Mouse (Mus musculus) erythroblast, adult 5-6 weeks (primary cell): Measurements from ENCODE around the gene Abca3. TPM values are rescaled to one million over a fixed set of nuclear protein-coding genes. Genes with fewer than 3 reads are reported as not detected.
A peak's percentile ranks its signal among the peaks of the same experiment; 100 is the strongest.
"Not testable (repeated sequence)": the region's sequence is repeated elsewhere in the genome, so short reads cannot be mapped to it uniquely, and the experiment has no call there.

ENCODE experiments used
- ATAC-seq: replicated peaks from 2 replicates; pipeline ENCODE4 v1.8.0; 2016; ENCODE audit warnings: moderate number of reproducible peaks, mild to moderate bottlenecking, moderate TSS enrichment, inconsistent platforms; ENCODE audit not compliant: poor library complexity, low FRiP score, severe bottlenecking
- total RNA-seq, 2 experiments: library from RNA; stranded (forward) in 1 of 2; stranded (reverse) in 1 of 2; fragments of 150-400 nt in 1 of 2; fragments of 200-764, 138-1000 nt in 1 of 2; gene quantifications; 2 replicates each; pipeline versions ENCODE4 v1.2.3 to v1.2.4; 2015 to 2017; ENCODE audit warnings: low replicate concordance in 2 of 2

Gene Abca3
- total RNA-seq, 2 experiments from 2014 or later = 7.3 to 11.1 TPM

DNA sequence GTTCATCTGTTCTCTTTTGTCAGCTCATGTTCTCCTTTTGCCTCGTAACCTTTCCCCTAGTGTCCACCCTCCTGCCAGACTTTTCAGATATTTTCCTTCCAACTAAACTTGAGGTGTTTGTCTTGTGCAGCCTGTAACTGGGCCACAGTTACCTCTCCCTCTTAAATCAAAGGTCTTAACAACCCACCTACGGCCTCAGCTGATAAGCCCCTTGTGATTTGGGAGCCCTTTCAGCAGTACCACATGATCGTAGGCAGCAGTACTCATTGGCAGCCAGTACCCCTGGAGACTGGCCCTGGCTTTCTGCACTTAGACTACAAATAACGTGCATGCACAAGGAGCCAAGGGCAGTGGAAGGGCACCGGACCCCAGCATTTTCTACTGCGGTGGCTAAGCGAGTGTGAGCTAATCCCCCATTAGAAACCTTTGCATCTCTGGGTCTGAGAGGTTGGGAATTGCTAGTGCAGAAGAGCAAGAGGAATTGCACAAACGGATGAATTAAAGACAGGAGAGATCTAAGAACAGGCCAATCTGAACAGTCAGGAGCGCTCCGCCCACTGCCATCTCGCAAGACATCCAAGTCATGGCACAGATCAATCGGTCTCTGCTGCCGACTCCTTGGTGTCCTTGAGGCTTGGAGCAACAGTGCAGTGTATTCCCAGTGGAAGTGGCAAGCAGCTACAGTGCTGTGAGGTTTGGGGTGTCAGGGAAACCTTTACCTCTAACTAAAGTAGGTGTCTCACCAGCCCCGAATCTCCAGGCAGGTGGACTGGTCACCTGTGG is 77.6 kb downstream of the Abca3 start:
- no peak for ATAC-seq

DNA sequence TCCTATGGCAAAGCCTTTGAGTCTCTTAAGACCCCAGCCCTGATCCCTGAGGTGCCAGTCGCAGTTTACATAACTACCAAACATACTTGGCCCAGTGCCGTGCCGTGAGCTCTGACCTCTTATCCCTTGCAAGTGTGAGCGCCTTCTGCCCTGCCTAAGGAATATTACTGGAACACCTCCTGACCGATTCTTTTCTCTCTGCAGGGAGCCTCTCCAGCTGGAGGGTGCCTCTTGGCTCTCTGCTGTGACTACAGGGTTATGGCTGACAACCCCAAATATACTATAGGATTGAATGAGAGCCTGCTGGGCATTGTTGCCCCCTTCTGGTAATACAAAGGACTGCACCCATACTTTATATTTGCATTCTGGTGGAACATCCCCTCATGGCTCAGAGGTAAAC is 85.3 kb downstream of the Abca3 start:
- peak; percentile 85 for ATAC-seq

DNA sequence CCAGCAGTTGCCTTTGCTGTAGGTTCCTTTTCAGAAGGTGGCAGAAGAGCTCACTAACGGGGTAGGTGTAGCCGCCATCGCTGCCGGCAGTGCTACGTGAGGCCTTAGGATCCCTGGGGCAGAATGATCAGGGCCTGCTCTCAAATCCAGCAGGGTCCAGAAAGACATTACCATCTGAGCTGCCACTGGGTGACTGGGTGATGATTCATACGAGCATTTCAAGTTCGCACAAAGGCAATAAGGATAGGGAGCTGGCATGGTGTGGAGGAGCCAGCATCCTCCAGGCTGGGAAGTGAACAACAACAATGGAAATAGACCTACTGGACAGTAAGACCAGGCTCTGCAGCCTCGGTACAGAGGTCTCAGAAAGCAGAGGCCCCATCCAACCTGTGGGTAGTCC is 88.6 kb downstream of the Abca3 start:
- no peak for ATAC-seq

DNA sequence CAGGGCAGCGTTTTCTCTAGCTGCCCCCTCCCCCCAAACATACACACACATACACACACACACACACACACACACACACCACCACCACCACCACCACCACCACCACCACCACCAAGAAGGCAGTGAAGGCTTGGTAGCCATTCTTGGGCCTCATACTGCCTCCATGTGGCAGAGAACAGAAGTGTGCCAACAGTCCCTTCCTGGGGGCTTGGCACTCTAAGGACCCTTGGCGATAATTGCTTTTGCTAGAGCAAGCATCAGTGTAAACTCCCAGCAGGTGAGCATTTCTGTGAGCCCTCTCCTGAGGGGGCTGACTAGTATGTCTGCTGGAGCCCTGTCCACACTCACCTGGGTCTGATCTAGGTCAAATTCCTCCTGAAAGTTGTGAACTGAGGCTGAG is 89.4 kb downstream of the Abca3 start:
- no peak for ATAC-seq

DNA sequence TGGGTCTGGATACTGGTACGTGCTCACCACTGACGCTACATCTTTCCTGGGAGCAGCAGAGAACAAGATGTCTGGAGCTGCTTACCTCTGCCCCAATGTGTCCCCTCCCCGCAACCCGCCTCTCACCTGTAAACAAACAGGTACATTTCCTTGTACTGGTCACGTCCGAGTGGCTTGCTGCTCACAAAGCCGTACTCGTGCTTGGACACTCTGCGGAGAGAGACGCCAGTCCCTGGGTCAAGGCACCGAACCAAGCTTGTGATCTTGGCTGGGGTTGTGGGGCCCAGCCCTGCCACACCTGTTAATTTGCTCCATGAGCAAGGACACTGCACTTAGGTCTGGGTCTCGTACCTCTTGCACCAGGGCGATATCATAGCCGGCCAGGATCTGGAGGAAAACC is 90.4 kb downstream of the Abca3 start:
- ATAC-seq = no peak

DNA sequence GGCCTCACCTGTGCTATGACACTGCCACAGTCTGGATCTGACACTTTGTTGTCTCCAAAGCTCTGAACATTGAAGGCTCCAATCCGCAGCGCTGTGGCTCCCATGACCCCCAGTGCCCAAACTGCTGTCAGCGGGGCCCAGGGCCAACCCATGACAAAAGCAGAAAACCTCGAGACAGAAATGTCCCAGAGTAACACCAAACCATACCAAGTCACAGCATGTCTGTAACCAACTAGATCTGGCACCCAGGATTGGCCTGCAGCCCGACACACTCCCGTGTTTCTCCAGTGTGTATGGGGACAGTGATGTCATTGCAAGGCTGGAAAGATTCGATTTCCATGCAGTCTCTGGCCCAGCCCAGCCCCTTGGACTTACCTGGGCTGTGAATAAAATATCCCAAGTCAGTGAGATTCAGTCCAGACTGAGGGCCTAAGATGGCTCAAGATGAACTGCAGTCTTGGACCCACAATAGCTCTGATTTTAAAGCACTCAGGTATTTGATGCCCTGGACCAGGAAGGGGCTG is 90.9 kb downstream of the Abca3 start, which contains the start of gene Dnase1l2:
Gene Dnase1l2, minus strand, starts transcription at position 474 of the 524 bp plus-strand sequence.
- ATAC-seq = no peak

DNA sequence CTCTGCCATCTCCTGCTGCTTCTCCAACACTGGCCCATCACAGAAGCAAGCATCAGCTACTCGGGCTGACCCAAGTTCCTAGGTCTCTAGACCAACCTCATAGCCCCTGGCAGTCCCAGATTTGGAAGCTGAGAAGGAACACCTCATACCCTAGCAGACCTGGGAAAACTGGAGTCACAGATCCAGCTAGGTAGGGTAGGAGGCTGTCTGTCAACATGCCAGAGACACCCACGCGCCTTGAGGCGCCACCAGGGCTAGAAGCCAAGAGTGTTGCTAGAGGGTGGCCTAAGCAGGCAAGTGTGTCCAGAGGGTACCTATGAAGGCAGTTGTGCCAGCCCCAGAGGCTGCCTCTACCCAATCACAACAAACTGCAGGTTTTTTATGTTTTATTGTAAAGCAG is 91.7 kb downstream of the Abca3 start:
- no peak for ATAC-seq

DNA sequence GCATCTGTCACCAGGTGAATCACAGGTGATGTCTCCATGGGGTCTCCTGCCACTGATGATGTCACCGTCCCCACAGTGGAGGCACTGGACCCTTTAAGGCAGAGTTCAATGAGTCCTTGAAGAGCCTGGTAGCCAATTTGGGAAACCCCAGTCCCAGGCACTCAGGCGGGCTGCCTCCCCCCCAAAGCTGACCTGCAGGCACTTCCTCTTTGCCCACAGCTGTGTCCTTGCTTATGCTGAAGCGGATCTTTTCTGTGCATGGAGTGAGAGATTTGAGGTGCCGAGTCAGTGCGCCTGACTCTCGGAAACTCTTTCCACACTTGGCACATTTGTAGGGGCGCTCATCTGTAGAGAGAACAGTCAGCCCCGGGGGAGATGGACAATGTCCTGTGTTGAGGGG is 94.8 kb downstream of the Abca3 start:
- no peak for ATAC-seq

DNA sequence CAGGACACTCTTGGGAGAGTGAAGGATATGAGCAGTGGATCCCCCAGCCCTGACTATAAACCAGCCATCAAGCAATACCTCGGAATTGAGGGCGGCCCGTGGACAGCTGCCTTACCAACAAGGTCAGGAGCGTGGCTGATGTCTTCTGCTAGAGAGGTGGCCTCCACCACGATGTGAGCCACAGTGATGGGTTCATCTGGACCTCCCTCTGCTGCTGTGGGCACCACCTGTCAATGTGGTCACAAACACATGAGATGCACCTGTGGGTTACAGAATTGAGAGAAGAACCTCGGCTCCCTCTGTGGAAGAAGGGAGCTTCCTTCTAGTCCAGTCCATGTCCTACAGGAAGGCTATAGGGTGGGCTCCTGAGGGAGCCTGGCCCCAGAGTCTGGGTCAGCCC is 97.8 kb downstream of the Abca3 start:
- ATAC-seq = no peak

DNA sequence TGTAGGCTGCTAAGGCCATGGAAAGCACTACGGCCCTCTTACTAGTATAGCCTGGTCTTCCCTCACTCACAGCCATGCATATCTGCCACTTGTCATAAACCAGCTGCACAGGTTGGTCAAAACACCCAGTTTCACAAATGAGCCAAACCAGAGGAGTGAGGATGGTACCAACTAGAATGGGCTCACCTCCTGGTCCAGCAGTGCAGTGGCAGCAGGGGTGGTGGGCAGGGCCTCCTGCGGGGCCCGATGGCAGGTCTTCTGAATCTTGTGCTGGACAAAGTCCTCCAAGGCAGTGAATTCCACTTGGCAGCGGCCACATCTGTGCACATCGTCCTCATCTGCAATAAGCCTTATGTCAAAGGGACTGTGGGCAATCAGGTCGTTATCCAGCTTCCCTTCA is 99.5 kb downstream of the Abca3 start:
- no peak for ATAC-seq

DNA sequence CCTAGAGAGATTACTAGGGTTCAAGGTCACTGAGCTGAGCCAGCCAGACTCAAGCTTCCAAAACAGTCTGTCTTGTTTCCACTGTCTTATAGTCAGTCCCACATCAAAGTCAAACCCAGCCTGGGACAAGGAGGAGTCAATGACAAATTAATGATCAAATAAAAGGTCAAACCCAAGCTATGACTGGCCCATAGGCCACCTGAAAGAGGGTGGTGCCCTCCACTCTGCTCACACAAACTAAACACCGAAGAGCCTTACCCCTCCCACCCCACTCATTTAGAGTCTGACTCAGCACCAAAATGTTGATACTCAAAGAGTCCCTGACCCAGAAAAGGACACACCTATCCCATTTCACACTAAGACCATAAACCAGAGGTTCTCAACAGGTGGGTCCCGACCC is 101.6 kb downstream of the Abca3 start:
- ATAC-seq = 0 out of 2 replicates have a peak, but pooled peaks have one; percentile 12

DNA sequence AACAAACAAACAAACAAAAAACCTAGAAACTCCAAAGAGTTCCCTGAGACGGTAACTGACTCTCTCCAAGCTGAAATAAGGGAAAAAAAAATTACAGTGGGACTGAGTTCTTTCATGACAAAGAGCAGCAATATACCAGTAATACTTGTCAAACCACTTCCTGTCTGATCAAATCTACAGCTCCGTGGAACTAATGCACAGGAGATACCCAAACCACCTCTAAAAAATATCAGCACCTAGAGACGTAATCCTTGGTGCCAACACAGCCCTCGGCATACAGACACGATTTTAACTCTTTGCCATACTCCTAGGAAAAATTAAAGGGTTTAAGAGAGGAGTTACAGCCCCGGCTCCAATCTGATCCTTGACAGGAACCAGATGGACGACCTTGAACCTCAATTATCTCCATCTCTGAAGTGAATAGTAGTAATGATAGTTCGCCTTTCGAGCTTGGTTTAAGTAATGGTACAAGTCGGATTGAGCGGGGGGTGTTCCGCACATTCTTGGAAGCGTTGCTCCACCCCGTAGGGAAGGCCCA is 102.5 kb downstream of the Abca3 start:
- peak; percentile 9; the same call in 1 of the 2 replicates for ATAC-seq

DNA sequence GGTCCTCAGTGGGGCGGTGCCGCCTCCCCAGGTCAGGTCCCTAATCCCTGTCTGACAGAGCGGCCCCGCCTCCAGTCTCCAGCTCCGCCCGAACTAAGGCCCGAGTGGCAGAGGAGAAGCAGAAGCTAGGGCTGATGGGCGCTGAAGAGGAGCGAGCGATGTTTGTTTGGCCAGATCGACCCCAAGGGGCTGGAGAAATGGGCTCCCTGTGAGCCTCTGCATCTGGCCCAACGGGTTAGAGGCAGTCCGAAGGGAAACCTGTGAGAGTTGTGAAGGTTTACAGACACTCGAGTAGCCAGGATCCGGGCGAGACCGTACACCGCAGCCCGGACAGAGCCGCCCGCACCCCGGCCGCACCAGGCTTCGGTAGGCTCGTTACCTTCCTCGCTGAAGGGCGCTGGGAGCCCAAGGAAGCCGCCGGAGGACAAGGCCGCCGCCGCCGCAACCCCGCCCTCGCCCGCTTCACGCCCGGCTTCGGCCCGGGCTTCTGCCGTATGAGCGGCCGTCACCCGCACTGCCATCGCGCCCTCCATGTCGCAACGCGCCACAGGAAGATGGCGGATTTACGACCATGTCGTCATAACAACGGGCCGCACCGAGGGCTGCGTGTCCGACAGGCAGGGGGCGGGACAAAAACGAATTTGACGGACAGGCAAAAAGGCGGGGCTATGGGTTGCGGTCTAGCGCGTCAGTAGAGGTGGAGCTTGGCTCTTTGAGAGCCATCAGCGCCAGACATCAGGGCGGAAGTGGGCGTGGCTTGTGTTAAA is 103.2 kb downstream of the Abca3 start:
- ATAC-seq = peak; percentile 93

DNA sequence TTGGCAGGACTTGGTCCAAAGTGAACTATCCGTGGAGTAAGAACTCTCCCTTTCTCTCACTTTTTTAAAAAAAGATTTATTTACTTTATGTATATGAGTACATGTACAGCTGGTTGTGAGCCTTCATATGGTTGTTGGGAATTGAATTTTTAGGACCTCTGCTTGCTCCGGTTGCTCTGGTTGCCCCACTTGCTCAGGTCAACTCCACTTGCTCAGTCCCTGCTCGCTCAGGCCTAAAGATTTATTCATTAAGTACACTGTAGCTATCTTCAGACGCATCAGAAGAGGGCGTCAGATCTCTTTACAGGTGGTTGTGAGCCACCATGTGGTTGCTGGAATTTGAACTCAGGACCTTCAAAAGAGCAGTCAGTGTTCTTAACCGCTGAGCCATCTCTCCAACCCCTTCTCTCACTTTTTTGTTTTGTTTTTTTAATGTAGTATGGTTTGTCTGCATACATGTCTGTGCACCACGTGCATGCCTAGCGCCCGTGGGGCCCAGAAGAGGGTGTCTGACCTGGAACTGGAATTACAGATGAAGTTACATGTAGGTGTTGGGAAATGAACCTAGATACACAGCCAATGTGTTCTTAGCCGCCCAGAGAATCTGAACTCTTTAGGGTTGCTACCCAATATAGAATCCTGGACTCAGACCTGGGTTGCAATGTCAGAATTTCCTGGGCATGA is 103.9 kb downstream of the Abca3 start:
- not testable (repeated sequence) for ATAC-seq

Other genes starting within 250 kb of the Abca3 start
- 24.0 and 25.7 TPM in 2 replicates for gene Pdpk1, start 201.0 kb upstream of the Abca3 start, total RNA-seq (2015; ENCODE audit: low replicate concordance)
- gene Pdpk1, start 201.0 kb upstream of the Abca3 start, total RNA-seq (2017; ENCODE audit: low replicate concordance) = 24.8 and 30.8 TPM in 2 replicates
- 3.3 and 12.5 TPM in 2 replicates for gene Amdhd2, start 188.2 kb upstream of the Abca3 start, total RNA-seq (2015; ENCODE audit: low replicate concordance)
- 11.0 and 15.1 TPM in 2 replicates for gene Amdhd2, start 188.2 kb upstream of the Abca3 start, total RNA-seq (2017; ENCODE audit: low replicate concordance)
- 160 and 166 TPM in 2 replicates for gene Atp6v0c, start 182.2 kb upstream of the Abca3 start, total RNA-seq (2015; ENCODE audit: low replicate concordance)
- 53.8 and 97.7 TPM in 2 replicates for gene Atp6v0c, start 182.2 kb upstream of the Abca3 start, total RNA-seq (2017; ENCODE audit: low replicate concordance)
- gene Tbc1d24, start 146.4 kb upstream of the Abca3 start, total RNA-seq (2015; ENCODE audit: low replicate concordance) = 2.3 TPM in 2 replicates
- gene Tbc1d24, start 146.4 kb upstream of the Abca3 start, total RNA-seq (2017; ENCODE audit: low replicate concordance) = 0.98 and 1.6 TPM in 2 replicates
- not detected in 2 replicates for gene Ntn3, start 142.4 kb upstream of the Abca3 start, total RNA-seq (2015; ENCODE audit: low replicate concordance)
- gene Ntn3, start 142.4 kb upstream of the Abca3 start, total RNA-seq (2017; ENCODE audit: low replicate concordance) = not detected in 2 replicates
- gene Tedc2, start 131.1 kb upstream of the Abca3 start, total RNA-seq (2015; ENCODE audit: low replicate concordance) = 5.6 and 10.9 TPM in 2 replicates
- 6.0 and 6.8 TPM in 2 replicates for gene Tedc2, start 131.1 kb upstream of the Abca3 start, total RNA-seq (2017; ENCODE audit: low replicate concordance)
- gene Ccnf, start 100.5 kb upstream of the Abca3 start, total RNA-seq (2015; ENCODE audit: low replicate concordance) = 16.1 and 24.7 TPM in 2 replicates
- gene Ccnf, start 100.5 kb upstream of the Abca3 start, total RNA-seq (2017; ENCODE audit: low replicate concordance) = 42.2 and 65.5 TPM in 2 replicates
- not detected in 2 replicates for gene Abca17, start 882 bp upstream of the Abca3 start, total RNA-seq (2015; ENCODE audit: low replicate concordance)
- gene Abca17, start 882 bp upstream of the Abca3 start, total RNA-seq (2017; ENCODE audit: low replicate concordance) = not detected in 2 replicates
- gene Rnps1, start 62.6 kb downstream of the Abca3 start, total RNA-seq (2015; ENCODE audit: low replicate concordance) = 38.7 and 42.8 TPM in 2 replicates
- 43.6 and 43.7 TPM in 2 replicates for gene Rnps1, start 62.6 kb downstream of the Abca3 start, total RNA-seq (2017; ENCODE audit: low replicate concordance)
- 2.7 and 5.4 TPM in 2 replicates for gene Eci1, start 74.7 kb downstream of the Abca3 start, total RNA-seq (2015; ENCODE audit: low replicate concordance)
- 4.3 and 15.3 TPM in 2 replicates for gene Eci1, start 74.7 kb downstream of the Abca3 start, total RNA-seq (2017; ENCODE audit: low replicate concordance)
- gene Dnase1l2, start 91.2 kb downstream of the Abca3 start, total RNA-seq (2015; ENCODE audit: low replicate concordance) = 2.1 TPM in 1 of 2 replicates, not detected in the other
- gene Dnase1l2, start 91.2 kb downstream of the Abca3 start, total RNA-seq (2017; ENCODE audit: low replicate concordance) = 0.85 and 5.6 TPM in 2 replicates
- 15.0 and 20.9 TPM in 2 replicates for gene E4f1, start 118.4 kb downstream of the Abca3 start, total RNA-seq (2015; ENCODE audit: low replicate concordance)
- gene E4f1, start 118.4 kb downstream of the Abca3 start, total RNA-seq (2017; ENCODE audit: low replicate concordance) = 13.4 and 14.1 TPM in 2 replicates
- gene Pgp, start 118.4 kb downstream of the Abca3 start, total RNA-seq (2015; ENCODE audit: low replicate concordance) = 14.2 and 20.2 TPM in 2 replicates
- gene Pgp, start 118.4 kb downstream of the Abca3 start, total RNA-seq (2017; ENCODE audit: low replicate concordance) = 6.1 and 8.1 TPM in 2 replicates
- gene Bricd5, start 121.9 kb downstream of the Abca3 start, total RNA-seq (2015; ENCODE audit: low replicate concordance) = 1.7 TPM in 1 of 2 replicates, not detected in the other
- 1.1 TPM in 1 of 2 replicates, not detected in the other for gene Bricd5, start 121.9 kb downstream of the Abca3 start, total RNA-seq (2017; ENCODE audit: low replicate concordance)
- 5.9 and 15.8 TPM in 2 replicates for gene Mlst8, start 127.1 kb downstream of the Abca3 start, total RNA-seq (2015; ENCODE audit: low replicate concordance)
- gene Mlst8, start 127.1 kb downstream of the Abca3 start, total RNA-seq (2017; ENCODE audit: low replicate concordance) = 5.5 and 8.2 TPM in 2 replicates
- gene Caskin1, start 136.7 kb downstream of the Abca3 start, total RNA-seq (2015; ENCODE audit: low replicate concordance) = not detected in 2 replicates
- gene Caskin1, start 136.7 kb downstream of the Abca3 start, total RNA-seq (2017; ENCODE audit: low replicate concordance) = not detected in 2 replicates
- gene Traf7, start 176.0 kb downstream of the Abca3 start, total RNA-seq (2015; ENCODE audit: low replicate concordance) = 11.9 and 13.2 TPM in 2 replicates
- gene Traf7, start 176.0 kb downstream of the Abca3 start, total RNA-seq (2017; ENCODE audit: low replicate concordance) = 24.2 and 45.2 TPM in 2 replicates
- not detected in 2 replicates for gene Rab26, start 182.3 kb downstream of the Abca3 start, total RNA-seq (2015; ENCODE audit: low replicate concordance)
- not detected in 2 replicates for gene Rab26, start 182.3 kb downstream of the Abca3 start, total RNA-seq (2017; ENCODE audit: low replicate concordance)
- 1.5 and 6.1 TPM in 2 replicates for gene Pkd1, start 197.9 kb downstream of the Abca3 start, total RNA-seq (2015; ENCODE audit: low replicate concordance)
- gene Pkd1, start 197.9 kb downstream of the Abca3 start, total RNA-seq (2017; ENCODE audit: low replicate concordance) = 3.8 and 16.2 TPM in 2 replicates